Mouse (Mus musculus): ENCODE measurements around the gene Olfr1352.
"Not testable (repeated sequence)": the region's sequence is repeated elsewhere in the genome, so short reads cannot be mapped to it uniquely, and the experiment has no call there.

DNA sequence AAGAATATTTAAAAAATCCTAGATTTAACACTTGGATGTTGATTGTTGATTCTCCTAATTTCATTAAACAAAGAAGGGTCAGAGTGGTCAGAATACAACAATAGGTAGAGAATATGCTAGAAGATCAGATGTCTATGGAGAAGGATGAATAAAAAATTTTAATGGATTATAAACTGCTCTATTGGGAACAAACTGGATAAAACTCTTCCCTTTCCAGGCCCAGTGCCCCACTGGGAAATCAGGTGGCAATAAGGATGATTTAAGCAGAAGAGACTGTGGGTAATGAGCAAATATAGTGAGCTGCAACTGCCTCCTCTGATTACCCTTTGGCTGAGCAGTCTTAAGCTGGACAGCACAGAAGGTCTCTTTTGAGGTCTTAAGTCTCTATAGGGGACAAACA lies 17.8 kb upstream of the Olfr1352 start, which contains the start of gene Olfr1353:
- TF ChIP-seq GATA1, TAL1 (IDR thresholded peaks at IDR 0.05; ENCODE audit: low read length): not testable (repeated sequence)
